Mouse (Mus musculus): ENCODE measurements around the gene Pbdc1. TPM values are rescaled to one million over a fixed set of nuclear protein-coding genes. Genes with fewer than 3 reads are reported as not detected.
"Not testable (repeated sequence)": the region's sequence is repeated elsewhere in the genome, so short reads cannot be mapped to it uniquely, and the experiment has no call there.

Gene Pbdc1
- total RNA-seq (2021), result 10 to 100 TPM; 18.0 to 23.8 TPM
- long read RNA-seq, experiment 1, transcript Pbdc1-201 (6 exons, 2,638 nt), result major isoform, 27 of 44 reads
- long read RNA-seq, experiment 1, partial matches to known transcripts, result 4 of 44 reads
- long read RNA-seq, experiment 1, other reads (novel, unspliced or antisense), result 11 of 44 reads
- long read RNA-seq, experiment 2, transcript Pbdc1-201 (6 exons, 2,638 nt), result major isoform, 12 of 21 reads
- long read RNA-seq, experiment 2, partial matches to known transcripts, result 0 of 21 reads
- long read RNA-seq, experiment 2, other reads (novel, unspliced or antisense), result 8 of 21 reads

DNA sequence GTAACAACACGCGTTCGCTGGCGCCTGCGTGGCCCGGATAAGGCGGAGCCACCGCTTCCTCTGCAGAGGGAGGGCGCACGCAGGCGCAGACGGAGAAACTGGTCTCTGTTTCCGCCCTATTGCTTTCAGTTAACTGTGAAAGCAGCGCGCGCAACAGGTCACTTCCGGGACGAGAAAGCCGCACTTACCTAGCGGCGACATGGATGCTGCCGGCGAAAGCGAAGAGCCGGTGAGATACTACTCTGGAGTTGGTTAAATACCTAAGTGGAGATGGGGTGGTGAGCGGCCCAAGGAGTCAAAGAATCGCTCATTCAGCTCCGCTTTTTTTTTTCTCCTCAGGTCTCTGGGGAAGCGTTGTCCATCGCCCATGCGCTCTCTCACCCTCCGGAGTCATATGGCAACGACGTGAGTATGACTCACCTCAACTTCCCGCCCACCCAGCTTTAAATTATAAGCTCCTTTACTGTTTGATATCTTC is at the start of gene Pbdc1:
Gene Pbdc1 (plus strand): TSS at position 142 of the 478 bp plus-strand sequence.
- peak; percentile 92 to 97 for DNase-seq

- DNase-seq, result no peak
Observed at GRCm38 (mm10) chrX:105037666-105038065, 41.9 kb upstream of the Pbdc1 start.

DNA sequence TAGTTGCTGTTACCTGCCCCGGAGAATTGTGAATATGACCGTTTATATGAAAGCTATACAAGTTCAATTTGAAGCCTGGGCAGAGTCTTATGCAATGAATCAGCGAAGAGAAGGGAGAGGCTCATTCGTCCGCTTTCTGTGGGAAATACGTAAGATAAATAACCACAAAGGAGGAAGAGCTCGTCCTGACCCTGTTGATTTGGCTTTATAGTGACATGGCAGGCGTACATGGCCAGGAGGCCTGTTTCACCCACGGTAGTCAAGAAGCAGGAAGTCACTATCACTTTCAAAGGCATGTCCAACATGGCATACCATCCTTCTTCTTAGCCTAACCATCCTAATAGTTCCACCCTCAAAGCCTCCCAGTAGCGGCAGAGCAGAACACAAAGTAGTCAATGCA is 15.3 kb upstream of the Pbdc1 start:
- DNase-seq, result no peak

DNA sequence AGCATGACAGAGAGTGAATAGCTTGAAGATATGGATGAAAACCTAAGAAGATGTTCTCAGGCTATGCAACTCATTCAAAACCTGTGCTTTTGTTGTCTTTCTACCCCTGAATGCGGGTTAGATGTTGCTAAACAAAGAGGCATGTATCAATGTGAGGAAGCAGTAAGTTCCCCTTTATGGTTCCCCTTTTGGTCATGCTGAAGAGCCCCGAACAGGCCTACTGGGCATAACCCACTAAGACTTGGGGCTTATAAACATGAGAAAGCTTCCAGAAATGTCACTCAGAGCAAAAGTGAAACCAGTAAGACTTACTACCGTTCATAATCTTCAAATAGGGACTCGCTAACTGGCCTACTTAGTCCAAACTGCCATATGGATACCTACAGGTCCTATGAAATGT is 14.8 kb upstream of the Pbdc1 start:
- no peak for DNase-seq

DNA sequence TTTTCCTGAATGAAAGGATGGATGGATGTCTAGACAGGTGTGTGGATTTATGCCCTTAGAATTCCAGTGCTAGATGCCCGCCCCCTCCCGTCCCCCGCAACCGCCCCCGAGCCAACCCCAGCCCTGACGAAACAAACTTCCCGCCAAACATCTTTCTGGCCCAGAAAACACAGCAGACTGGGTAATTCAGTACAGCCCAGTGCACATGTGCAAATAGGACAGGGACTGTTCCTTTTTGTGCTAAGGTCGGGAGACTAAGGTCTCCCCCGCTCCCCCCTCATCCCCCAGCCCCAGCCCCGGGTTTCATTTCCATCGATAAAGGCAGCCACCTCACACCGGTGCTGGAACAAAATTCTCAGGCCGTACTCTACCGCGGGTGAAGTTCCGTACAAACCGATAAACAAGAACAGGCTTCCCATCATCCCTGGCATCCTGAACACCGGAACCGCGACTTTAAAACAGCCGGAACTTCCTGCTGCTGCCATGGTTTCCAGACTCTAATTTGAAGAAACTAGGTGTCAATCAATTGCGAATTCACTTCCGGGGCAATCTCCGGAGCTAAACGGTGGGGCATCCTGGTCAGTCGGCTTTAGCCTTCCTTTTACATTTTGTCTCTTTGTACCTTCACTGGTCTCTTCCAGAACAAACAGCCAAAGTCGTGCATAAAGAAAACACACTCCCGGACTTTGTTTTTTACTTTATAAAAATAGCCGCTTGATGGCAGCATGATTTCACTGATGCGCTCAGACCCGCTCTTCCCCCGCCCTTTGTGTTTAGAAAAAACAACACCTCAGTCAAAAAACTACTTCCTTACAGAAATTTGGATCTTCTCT is 9.7 kb upstream of the Pbdc1 start:
- DNase-seq, result peak; percentile 78 to 86

- DNase-seq, result peak in 1 of 2 experiments; percentile 1
Observed at GRCm38 (mm10) chrX:105079151-105079550, 405 bp upstream of the Pbdc1 start.

GRCm38 (mm10) chrX:105080096-105080495 is 540 bp downstream of the Pbdc1 start:
- DNase-seq, result no peak

DNA sequence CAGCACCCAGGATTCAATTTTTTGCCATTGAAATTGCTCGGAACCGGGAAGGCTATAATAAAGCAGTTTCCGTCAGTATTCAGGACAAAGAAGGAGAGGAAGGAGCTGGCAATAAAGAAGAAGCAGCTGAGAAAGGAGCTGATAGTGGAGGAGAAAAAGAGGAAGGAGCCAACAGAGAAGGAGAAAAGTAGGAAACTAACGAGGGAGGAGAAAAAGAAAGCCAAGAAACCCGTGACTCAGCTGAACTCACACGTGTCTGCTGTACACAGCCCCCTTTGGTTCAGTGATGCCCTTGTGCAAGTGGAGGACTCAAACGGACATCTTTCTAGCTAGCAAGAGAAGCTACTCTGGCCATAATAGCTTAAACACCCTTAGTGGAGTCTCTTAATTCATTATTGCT is 3.5 kb downstream of the Pbdc1 start:
- DNase-seq, result not testable (repeated sequence)

GRCm38 (mm10) chrX:105104175-105104574 is 24.6 kb downstream of the Pbdc1 start:
- DNase-seq, result peak in 1 of 2 experiments; percentile 2

GRCm38 (mm10) chrX:105114994-105115393 is 35.4 kb downstream of the Pbdc1 start:
- DNase-seq, result no peak

DNA sequence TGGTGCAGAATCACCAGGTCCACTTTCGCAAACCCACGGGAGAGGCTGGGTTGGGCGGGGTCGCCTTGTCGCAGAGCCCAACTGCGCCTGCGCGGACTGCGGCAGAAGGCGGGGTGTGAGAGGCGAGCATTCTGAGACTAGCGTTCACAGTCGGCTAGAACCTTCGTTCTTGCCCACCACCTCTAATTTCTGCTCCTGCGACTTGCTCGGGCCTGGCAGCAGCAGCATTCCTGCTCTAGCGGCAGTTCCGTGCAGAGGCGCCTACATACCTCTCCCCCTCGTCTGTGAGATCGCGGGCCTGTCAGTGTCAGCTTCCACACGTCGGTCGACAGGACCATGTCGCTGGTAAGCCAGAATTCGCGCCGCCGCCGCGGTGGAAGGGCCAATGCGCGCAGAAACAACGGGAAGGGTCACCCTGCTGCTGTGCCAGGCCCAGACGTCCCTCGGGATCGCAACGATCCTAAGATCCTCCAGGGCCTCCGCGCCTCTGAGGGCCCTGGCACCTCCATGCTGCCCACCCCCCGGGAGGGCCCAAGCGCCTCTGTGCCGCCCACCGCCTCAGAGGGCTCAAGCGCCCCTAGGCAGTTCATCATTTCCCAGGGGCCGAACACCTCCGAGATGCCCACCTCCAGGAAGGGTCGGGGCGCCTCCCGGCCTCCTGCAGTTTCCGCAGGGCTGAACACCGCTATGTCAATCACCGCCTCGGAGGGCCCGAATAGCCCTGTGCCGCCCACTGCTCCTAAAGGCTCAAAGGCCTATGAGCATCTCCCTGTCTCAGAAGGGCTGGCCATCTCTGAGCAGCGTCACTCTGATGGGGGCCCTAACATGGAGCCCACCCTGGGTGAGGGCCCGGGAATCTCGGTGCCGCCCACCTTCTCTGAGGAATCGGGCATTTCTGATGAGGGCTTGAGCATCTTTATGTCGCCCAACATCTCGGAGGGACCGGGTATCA is 41.0 kb downstream of the Pbdc1 start, which contains the start of gene Magee1:
Gene Magee1 (plus strand): TSS at position 104 of the 952 bp plus-strand sequence.
- peak; percentile 81 to 85 for DNase-seq

- peak; percentile 73 to 83 for DNase-seq
Observed at GRCm38 (mm10) chrX:105121227-105121865, 41.8 kb downstream of the Pbdc1 start.

DNA sequence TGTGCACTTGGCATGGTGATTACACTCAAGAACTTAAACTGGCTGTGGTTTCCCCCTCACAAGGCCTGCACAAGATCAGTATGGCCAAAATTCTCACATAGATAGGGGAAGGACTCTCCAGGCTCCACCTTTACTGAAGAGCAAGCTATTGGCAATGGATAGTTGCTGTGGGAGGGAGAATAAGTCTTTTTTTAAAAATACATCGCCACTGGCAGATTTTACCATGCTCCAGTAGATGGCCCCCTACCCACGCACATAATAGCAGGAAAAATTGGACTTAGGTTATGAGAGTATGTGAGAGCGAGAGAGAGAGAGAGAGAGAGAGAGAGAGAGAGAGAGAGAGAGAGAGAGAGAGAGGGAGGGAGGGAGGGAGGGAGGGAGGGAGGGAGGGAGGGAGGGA is 45.3 kb downstream of the Pbdc1 start:
- no peak for DNase-seq

DNA sequence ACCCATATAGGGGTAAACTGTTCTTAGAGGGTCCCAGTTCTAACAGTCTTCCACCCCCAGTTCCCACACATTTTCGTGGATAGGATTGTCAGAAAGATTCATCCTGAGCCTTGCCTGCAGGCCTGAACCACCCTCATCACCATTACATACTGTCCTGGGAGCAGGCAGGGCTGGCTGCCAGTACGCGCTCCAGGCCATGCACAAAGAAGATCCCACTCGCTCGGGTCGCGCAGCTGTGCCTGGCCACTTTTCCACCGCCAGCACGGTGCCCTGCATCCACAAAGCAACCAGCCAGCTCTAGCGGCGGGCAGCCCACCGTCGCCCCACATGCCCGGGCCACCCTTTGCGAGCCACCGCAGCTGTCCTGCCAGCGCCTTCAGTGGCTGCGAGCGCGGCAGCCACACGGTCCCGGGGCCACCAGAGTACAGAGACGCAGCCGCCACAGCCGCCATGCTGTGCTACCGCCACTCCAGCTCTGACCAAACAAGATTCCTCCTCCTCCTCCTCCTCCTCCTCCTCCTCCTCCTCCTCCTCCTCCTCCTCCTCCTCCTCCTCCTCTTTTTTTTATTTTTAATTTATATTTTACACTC is 72.4 kb downstream of the Pbdc1 start:
- no peak for DNase-seq

GRCm38 (mm10) chrX:105165007-105165406 is 85.5 kb downstream of the Pbdc1 start:
- not testable (repeated sequence) for DNase-seq

Other genes starting within 250 kb of the Pbdc1 start
- under 1 TPM; 0.10 to 0.20 TPM for gene Magee2, start 222.5 kb upstream of the Pbdc1 start, total RNA-seq (2021)
- 10 to 100 TPM; 11.6 to 12.0 TPM for gene Magee1, start 40.6 kb downstream of the Pbdc1 start, total RNA-seq (2021)